Mouse (Mus musculus) liver, adult 2 months (tissue): Measurements from ENCODE around the gene Park7. TPM values are rescaled to one million over a fixed set of nuclear protein-coding genes. Genes with fewer than 3 reads are reported as not detected.
"Not testable (repeated sequence)": the region's sequence is repeated elsewhere in the genome, so short reads cannot be mapped to it uniquely, and the experiment has no call there.

ENCODE experiments used
- DNase-seq: peaks from one replicate; pipeline ENCODE4 v3.0.0-alpha.2; 2011; ENCODE audit warnings: low read depth, low spot score; ENCODE audit errors: extremely low read depth
- H3K27ac ChIP-seq: fragments of 200-500 bp; replicated peaks from 2 replicates; pipeline ENCODE4 v1.5.1; 2012; ENCODE audit warnings: low read depth, mild to moderate bottlenecking, control low read depth, inconsistent platforms, low read length; ENCODE audit not compliant: insufficient read depth
- H3K27me3 ChIP-seq: fragments of 200-500 bp; 2 replicates; pipeline ENCODE4 v1.6.1; 2012; ENCODE audit warnings: mild to moderate bottlenecking, moderate library complexity, low read length, inconsistent platforms; ENCODE audit not compliant: control insufficient read depth, insufficient read depth
- H3K36me3 ChIP-seq: fragments of 200-500 bp; 2 replicates; pipeline ENCODE4 v1.6.1; 2012; ENCODE audit warnings: low read length, inconsistent platforms; ENCODE audit not compliant: control insufficient read depth, insufficient read depth
- H3K4me1 ChIP-seq: fragments of 200-500 bp; 2 replicates; pipeline ENCODE4 v1.6.1; 2011; ENCODE audit warnings: low read length; ENCODE audit not compliant: control insufficient read depth, insufficient read depth
- H3K4me3 ChIP-seq: fragments of 200-500 bp; 2 replicates; pipeline ENCODE4 v1.5.1; 2011; ENCODE audit warnings: low read depth, mild to moderate bottlenecking, control low read depth, low read length, moderate library complexity; ENCODE audit not compliant: insufficient read depth
- H3K79me2 ChIP-seq: fragments of 200-500 bp; 2 replicates; pipeline ENCODE4 v1.6.1; 2012; ENCODE audit warnings: inconsistent platforms, mild to moderate bottlenecking, low read length, moderate library complexity; ENCODE audit not compliant: control insufficient read depth, insufficient read depth
- H3K9ac ChIP-seq: fragments of 200-500 bp; 2 replicates; pipeline ENCODE4 v1.6.1; 2012; ENCODE audit warnings: low read depth, mild to moderate bottlenecking, control low read depth, inconsistent platforms, low read length
- CTCF ChIP-seq: fragments of 200-500 bp; IDR thresholded peaks from 2 replicates; pipeline ENCODE4 v1.5.1; 2011; ENCODE audit warnings: low read depth, low read length, control low read depth
- POLR2A ChIP-seq: fragments of 200-500 bp; IDR thresholded peaks from 2 replicates; pipeline ENCODE4 v1.6.1; 2011; ENCODE audit warnings: low read length, control low read depth; ENCODE audit not compliant: insufficient read depth; ENCODE audit errors: extremely low read depth
- WGBS: fragments of 180-500 bp; shearing (Covaris S2); methylation state at CpG from one replicate; pipeline ENCODE4 v1.1.7; 2018; 5-methylcytosine and 5-hydroxymethylcytosine counted together
- polyA plus RNA-seq: library from polyadenylated mRNA; depleted of rRNA; stranded (reverse); fragments of >200 nt; gene quantifications from 2 replicates; pipeline ENCODE4 v1.2.3, GENCODE M21; 2012
- total RNA-seq: library from RNA; depleted of rRNA; stranded (reverse); fragments of >200 nt; gene quantifications from 2 replicates; pipeline ENCODE4 v1.2.3, GENCODE M21; 2014

Park7 gene
- total and polyA plus RNA-seq, 2 experiments, result 148 to 324 TPM

DNA sequence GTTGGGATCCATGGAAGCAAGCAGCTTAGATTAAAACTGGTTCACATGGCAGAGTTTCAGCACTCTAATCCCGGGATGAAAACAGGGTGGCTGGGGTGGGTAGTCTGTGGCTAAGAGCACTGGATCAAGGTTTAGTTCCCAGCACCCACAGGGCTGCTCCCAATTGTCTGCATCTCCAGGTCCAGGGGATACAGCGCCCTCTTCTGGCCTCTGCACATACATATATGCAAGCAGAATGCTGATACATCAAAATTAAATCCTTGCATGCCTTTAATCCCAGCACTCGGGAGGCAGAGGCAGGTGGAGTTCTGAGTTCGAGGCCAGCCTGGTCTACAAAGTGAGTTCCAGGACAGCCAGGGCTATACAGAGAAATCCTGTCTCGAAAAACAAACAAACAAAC is 5.7 kb downstream of the Park7 start:
- not testable (repeated sequence) for H3K4me1 ChIP-seq, H3K27me3 ChIP-seq, H3K79me2 ChIP-seq, H3K36me3 ChIP-seq, DNase-seq, H3K4me3 ChIP-seq, H3K9ac ChIP-seq, H3K27ac ChIP-seq
- 68% methylated on average over 5 of the region's 5 CpGs for WGBS
- TF ChIP-seq CTCF, result 0 out of 2 replicates have a peak, but pooled peaks have one; percentile 21

DNA sequence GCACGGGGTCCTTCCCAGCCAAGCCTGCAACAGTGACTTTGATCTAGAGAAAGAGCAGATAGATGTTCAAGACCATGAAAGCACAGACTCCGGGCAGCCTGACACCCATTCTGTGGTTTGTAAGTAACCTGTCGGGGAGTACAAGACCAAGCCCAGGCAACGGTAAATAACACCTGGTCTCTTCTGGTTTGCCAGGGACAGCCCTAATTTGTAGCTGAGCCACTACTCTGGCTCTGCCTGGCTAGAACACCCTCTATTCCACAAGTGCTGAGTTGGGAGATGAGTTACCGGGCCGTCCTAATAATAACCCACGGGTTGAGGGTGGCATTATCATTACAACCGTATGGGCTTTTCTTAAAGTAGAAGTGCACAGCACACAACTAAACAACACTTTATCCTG is 7.1 kb downstream of the Park7 start:
- no peak overlapping the region for H3K4me3 ChIP-seq
- H3K27ac ChIP-seq, result no peak overlapping the region
- peaks cover 2% of the 10 kb centered on the region; the same call in 1 of the 2 replicates for H3K79me2 ChIP-seq
- H3K9ac ChIP-seq, result no peak overlapping the region
- H3K27me3 ChIP-seq, result no peaks in the 10 kb centered on the region
- WGBS, result 90% methylated on average over 8 of the region's 8 CpGs
- DNase-seq, result no peak
- peaks cover 11% of the 10 kb centered on the region for H3K4me1 ChIP-seq
- peaks cover 2% of the 10 kb centered on the region; the same call in 1 of the 2 replicates for H3K36me3 ChIP-seq
- no peak for TF ChIP-seq CTCF
- no peak for TF ChIP-seq POLR2A

DNA sequence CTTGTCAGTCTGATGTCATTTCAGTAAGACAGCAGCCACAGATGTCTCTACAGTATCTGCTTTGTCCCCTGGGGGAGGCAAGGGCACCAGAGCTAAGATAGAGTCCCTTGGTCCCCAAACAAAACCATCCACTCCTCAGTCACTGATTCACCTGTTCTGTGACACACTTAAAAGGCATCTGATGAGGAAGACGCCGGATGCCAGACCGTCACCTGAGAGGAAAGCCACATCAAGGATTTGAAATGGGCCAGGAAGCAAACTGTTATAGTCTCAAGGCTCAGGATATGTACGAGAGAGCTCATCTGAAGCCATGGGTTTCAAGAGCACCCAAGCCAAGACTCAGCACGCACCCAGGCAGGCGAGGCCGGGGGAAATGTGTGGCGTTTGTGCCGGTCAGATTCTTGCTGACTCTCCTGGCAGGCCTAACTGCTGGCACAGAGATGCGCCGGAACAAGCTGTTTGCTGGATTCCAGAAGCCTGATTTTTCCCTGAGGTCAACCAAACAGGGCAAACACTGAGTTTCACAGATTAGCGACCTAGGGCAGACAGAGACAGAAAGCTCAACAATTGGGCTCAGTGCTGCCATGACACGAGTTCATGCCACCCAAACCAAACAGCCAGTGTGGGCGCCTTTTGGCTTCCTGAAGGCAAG is 11.0 kb downstream of the Park7 start:
- Histone ChIP-seq H3K4me1 (peaks cover 18% of the 10 kb centered on the region), H3K79me2 (peaks cover 2% of the 10 kb centered on the region; the same call in 1 of the 2 replicates), H3K4me3 (no peak overlapping the region), H3K9ac (0 out of 2 replicates have a peak overlapping the region, but pooled peaks have one; percentile 9), H3K27ac (peak overlapping the region; percentile 74), H3K36me3 (peaks cover 8% of the 10 kb centered on the region), H3K27me3 (no peaks in the 10 kb centered on the region)
- peak; percentile 97 for DNase-seq
- no peak for TF ChIP-seq POLR2A
- TF ChIP-seq CTCF, result no peak
- 30% methylated on average over 14 of the region's 14 CpGs for WGBS

DNA sequence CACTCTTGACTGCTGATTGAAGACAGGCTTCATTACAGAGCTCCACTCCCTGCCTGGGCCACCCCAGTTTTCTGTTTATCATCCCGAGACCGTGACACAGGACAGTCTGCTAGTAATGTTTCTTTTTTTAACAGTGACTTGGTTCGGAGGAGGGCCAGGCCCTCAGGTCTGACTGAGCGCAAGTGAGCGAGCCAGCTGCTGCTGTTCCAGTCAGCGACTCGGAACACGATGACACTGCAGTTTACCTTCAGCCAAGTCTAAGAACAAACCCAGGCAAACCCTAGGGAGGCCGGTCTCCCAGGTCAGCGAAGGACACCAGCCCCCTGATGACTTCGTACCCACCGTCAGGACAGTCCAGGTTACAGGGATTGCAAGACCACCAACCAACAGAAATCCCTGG is 12.2 kb downstream of the Park7 start:
- TF ChIP-seq CTCF (no peak), POLR2A (no peak)
- H3K27me3 ChIP-seq, result no peaks in the 10 kb centered on the region
- peaks cover 10% of the 10 kb centered on the region for H3K36me3 ChIP-seq
- no peak overlapping the region for H3K9ac ChIP-seq
- no peak overlapping the region for H3K4me3 ChIP-seq
- no peaks in the 10 kb centered on the region for H3K79me2 ChIP-seq
- H3K27ac ChIP-seq, result no peak overlapping the region
- peak; percentile 66 for DNase-seq
- WGBS, result 78% methylated on average over 12 of the region's 12 CpGs
- H3K4me1 ChIP-seq, result peaks cover 18% of the 10 kb centered on the region

DNA sequence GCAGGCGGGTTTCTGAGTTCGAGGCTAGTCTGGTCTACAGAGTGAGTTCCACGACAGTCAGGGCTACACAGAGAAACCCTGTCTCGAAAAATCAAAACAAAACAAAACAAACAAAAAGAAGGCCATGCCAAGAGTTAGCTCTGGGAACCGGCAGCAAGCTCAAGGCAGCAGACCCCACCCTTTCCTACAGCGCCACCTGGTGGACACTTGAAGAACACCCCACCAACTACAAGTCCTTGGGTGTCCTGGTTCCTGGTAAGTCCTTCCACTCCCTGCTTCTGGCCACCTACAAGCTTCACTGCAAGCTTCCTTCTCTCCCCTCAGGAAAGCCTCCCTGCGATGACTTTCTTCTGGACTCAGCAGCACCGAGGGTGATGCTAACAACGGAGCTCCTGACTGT is 12.6 kb downstream of the Park7 start:
- DNase-seq, result peak; percentile 66
- Histone ChIP-seq H3K27me3 (no peaks in the 10 kb centered on the region), H3K9ac (no peak overlapping the region), H3K4me1 (peaks cover 18% of the 10 kb centered on the region), H3K4me3 (no peak overlapping the region), H3K79me2 (no peaks in the 10 kb centered on the region), H3K36me3 (peaks cover 11% of the 10 kb centered on the region), H3K27ac (no peak overlapping the region)
- TF ChIP-seq CTCF (peak; percentile 91), POLR2A (no peak)
- 37% methylated on average over 9 of the region's 9 CpGs for WGBS

DNA sequence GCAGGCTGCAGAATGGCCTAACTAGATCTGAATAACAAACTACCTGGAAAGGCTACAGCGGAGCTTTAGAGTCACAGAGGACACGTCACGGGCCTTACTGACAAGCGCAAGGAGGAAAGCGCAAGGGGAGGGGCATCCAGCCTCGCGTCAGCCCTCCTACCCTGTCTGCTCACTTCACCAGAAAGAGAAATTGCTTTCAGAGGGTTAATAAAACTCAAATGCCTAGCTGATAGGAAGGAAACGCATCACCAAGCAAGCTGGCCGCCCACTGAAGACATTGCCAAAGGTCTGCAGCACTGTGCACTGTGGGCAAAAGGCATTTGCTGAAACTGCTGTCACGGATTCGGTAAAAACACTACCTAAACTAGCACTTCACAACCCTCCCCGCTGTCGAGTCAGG is 13.8 kb downstream of the Park7 start:
- Histone ChIP-seq H3K79me2 (no peaks in the 10 kb centered on the region), H3K4me3 (no peak overlapping the region), H3K9ac (no peak overlapping the region), H3K27me3 (no peaks in the 10 kb centered on the region), H3K4me1 (peaks cover 18% of the 10 kb centered on the region), H3K36me3 (peaks cover 12% of the 10 kb centered on the region), H3K27ac (no peak overlapping the region)
- no peak for TF ChIP-seq POLR2A
- TF ChIP-seq CTCF, result no peak
- 91% methylated on average over 13 of the region's 13 CpGs for WGBS
- DNase-seq, result no peak
